Mouse (Mus musculus) cerebellum, postnatal 14 days (tissue): ENCODE results near the gene Fam171b.

Experiments used
- DNase-seq, 2 experiments: peaks; one replicate each; pipeline ENCODE4 v3.0.0; 2021; ENCODE audit warnings: mixed read lengths in 2 of 2

The Fam171b gene

GRCm38 (mm10) chr2:83812483-83813272 is at the start of gene Fam171b:
TSS of gene Fam171b (plus strand) at chr2:83812636.
- DNase-seq: peak; percentile 93 to 95

GRCm38 (mm10) chr2:83766058-83766457 is 46.4 kb upstream of the Fam171b start:
- DNase-seq: no peak

- no peak for DNase-seq
These were observed 45.6 kb upstream of the Fam171b start for GRCm38 (mm10) chr2:83766878-83767277.

GRCm38 (mm10) chr2:83768311-83769047 is 44.0 kb upstream of the Fam171b start:
- no peak for DNase-seq

- peak; percentile 74 to 77 for DNase-seq
These were observed 41.2 kb upstream of the Fam171b start for GRCm38 (mm10) chr2:83771155-83771812.

- DNase-seq: no peak
These were observed 20.9 kb upstream of the Fam171b start for GRCm38 (mm10) chr2:83791330-83792073.

GRCm38 (mm10) chr2:83792102-83792501 is 20.3 kb upstream of the Fam171b start:
- no peak for DNase-seq

GRCm38 (mm10) chr2:83795766-83796165 is 16.7 kb upstream of the Fam171b start:
- no peak for DNase-seq

- no peak for DNase-seq
These were observed 14.4 kb upstream of the Fam171b start for GRCm38 (mm10) chr2:83797902-83798497.

GRCm38 (mm10) chr2:83813273-83813892 is 947 bp downstream of the Fam171b start:
- DNase-seq: peak; percentile 53 to 54

GRCm38 (mm10) chr2:83814009-83814408 is 1.6 kb downstream of the Fam171b start:
- DNase-seq: peak; percentile 47 to 67

- DNase-seq: no peak
These were observed 3.7 kb downstream of the Fam171b start for GRCm38 (mm10) chr2:83816147-83816546.

GRCm38 (mm10) chr2:83825161-83825560 is 12.7 kb downstream of the Fam171b start:
- no peak for DNase-seq

- DNase-seq: no peak
These were observed 16.6 kb downstream of the Fam171b start for GRCm38 (mm10) chr2:83828895-83829539.

- DNase-seq: peak in 1 of 2 experiments; percentile 12
These were observed 20.5 kb downstream of the Fam171b start for GRCm38 (mm10) chr2:83832903-83833302.

- DNase-seq: no peak
These were observed 23.1 kb downstream of the Fam171b start for GRCm38 (mm10) chr2:83835313-83836070.

- no peak for DNase-seq
These were observed 36.1 kb downstream of the Fam171b start for GRCm38 (mm10) chr2:83848495-83848894.

GRCm38 (mm10) chr2:83853423-83853822 is 41.0 kb downstream of the Fam171b start:
- no peak for DNase-seq

- no peak for DNase-seq
These were observed 43.8 kb downstream of the Fam171b start for GRCm38 (mm10) chr2:83856236-83856635.

GRCm38 (mm10) chr2:83883850-83884420 is 71.5 kb downstream of the Fam171b start:
- peak in 1 of 2 experiments; percentile 8 for DNase-seq
